Mouse (Mus musculus): ENCODE measurements around the gene Ccr10.
"Not testable (repeated sequence)": the region's sequence is repeated elsewhere in the genome, so short reads cannot be mapped to it uniquely, and the experiment has no call there.

Gene Ccr10

DNA sequence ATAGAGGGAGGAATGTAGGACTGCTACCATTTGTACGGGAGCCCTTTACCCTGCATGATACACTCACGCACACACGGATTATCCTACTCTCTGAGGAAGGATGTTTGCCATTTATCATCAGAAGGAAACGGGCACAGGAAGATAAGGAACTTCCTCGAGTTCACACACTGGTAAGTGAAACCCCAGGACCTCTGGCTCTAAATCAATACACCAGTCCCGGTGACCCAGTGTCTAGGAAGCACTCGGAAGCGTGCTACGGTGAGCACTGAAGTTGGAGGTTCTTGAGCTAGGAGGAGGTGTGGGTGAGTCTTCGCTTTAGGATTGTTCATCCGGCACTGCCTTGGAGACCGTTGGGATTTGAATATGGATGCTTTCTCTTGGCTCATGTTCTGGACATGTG, 42.2 kb downstream of the Ccr10 start:
- H3K9me3 ChIP-seq (ENCODE audit: low read length), result no peaks in the 10 kb centered on the region
- no peaks in the 10 kb centered on the region for H3K36me3 ChIP-seq (ENCODE audit: insufficient read depth, low read length)
- TF ChIP-seq POU5F1 (IDR thresholded peaks at IDR 0.05; ENCODE audit: borderline replicate concordance, low read length), result no peak
- no peak for TF ChIP-seq CTCF (conservative IDR thresholded peaks at IDR 0.05; ENCODE audit: low read length)
- TF ChIP-seq NANOG (IDR thresholded peaks at IDR 0.05; ENCODE audit: borderline replicate concordance, low read length), result no peak
- H3K27me3 ChIP-seq (ENCODE audit: insufficient read depth, low read length), result peaks cover 6% of the 10 kb centered on the region; the same call in 1 of the 2 replicates
- peaks cover 20% of the 10 kb centered on the region for H3K4me1 ChIP-seq (replicated peaks; ENCODE audit: low read depth, low read length)
- no peak overlapping the region for H3K4me3 ChIP-seq (replicated peaks; ENCODE audit: low read length)

DNA sequence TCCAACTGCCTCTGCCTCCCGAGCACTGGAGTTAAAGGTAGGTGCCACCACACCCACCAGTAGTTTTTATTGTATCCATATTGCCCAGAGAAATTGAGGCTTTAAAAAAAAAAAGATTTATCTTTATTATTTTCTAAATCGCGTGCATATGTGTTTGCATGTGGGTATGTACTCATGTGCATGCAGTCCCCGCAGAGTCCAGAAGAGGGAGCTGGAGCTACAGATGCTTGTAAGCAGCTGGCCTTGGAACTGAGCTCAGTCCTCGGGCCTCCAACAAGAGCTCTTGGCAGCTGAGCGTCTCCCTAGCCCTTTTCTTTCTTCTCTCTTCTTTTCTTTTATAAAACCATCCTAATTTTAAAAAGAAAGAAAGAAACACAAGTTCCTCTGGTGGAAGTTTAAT, 43.5 kb downstream of the Ccr10 start:
- Histone ChIP-seq H3K36me3 (ENCODE audit: insufficient read depth, low read length) (peaks cover 1% of the 10 kb centered on the region), H3K4me3 (replicated peaks; ENCODE audit: low read length) (no peak overlapping the region), H3K9me3 (ENCODE audit: low read length) (no peaks in the 10 kb centered on the region), H3K27me3 (ENCODE audit: insufficient read depth, low read length) (peaks cover 6% of the 10 kb centered on the region; the same call in 1 of the 2 replicates), H3K4me1 (replicated peaks; ENCODE audit: low read depth, low read length) (peaks cover 20% of the 10 kb centered on the region)
- TF ChIP-seq NANOG (IDR thresholded peaks at IDR 0.05; ENCODE audit: borderline replicate concordance, low read length), result no peak
- peak; percentile 96 for TF ChIP-seq CTCF (conservative IDR thresholded peaks at IDR 0.05; ENCODE audit: low read length)

DNA sequence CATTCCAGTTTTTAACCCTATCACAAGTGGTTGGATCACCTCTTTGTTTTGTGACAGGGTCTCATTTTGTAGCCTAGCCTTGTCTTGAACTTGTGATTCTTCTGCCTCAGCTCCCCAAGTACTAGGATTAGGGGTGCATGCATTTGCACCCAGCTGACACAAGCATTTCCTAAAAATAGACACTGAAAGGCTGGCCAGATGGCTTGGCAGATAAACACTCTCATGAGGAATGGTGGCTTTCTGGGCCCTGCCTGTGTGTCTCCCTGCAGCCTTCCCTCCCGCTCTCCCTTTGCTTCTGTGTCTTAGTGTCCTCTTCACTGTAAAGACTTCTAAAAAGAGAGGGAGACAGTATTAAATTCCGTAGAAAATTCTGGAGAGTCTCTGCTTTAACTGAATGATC, 44.1 kb downstream of the Ccr10 start:
- no peak for TF ChIP-seq CTCF (conservative IDR thresholded peaks at IDR 0.05; ENCODE audit: low read length)
- TF ChIP-seq NANOG (IDR thresholded peaks at IDR 0.05; ENCODE audit: borderline replicate concordance, low read length), result no peak
- TF ChIP-seq POU5F1 (IDR thresholded peaks at IDR 0.05; ENCODE audit: borderline replicate concordance, low read length), result no peak
- H3K4me3 ChIP-seq (replicated peaks; ENCODE audit: low read length), result no peak overlapping the region
- peaks cover 6% of the 10 kb centered on the region; the same call in 1 of the 2 replicates for H3K27me3 ChIP-seq (ENCODE audit: insufficient read depth, low read length)
- no peaks in the 10 kb centered on the region for H3K9me3 ChIP-seq (ENCODE audit: low read length)
- H3K4me1 ChIP-seq (replicated peaks; ENCODE audit: low read depth, low read length), result peaks cover 20% of the 10 kb centered on the region
- peaks cover 7% of the 10 kb centered on the region for H3K36me3 ChIP-seq (ENCODE audit: insufficient read depth, low read length)

DNA sequence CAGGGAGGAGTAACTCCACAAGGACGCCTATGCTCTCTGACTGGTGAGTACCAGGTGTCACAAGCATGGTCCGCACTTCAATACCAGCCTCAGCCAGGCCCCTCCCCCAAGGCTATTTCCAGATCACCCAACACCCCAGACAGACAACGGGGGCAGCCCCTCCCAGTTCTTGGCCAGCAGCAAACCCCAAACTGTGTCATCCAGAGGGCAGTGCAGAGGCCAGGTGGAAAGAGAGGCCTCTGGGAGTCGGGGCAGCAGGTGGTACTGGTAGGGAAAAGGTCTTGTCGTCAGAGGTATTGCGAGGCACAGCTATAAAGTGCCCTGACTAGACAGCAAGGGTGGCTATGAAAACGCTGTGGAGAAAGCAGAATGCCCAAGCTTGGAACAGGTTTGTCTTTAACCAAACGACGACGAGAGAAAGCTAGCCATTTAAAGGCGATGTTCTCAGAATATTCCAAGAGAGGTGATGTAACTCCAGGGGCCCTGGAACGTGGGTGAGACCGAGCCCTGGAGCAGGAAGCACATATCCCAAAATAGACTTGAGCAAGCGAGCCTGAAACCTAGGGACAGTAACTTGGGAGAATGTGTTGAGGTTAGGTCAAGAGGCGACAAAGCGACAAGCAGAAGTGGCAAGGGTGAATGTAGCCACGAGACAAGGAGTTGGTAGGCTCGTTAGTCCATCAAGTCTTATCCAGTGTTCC, 45.0 kb downstream of the Ccr10 start:
- Histone ChIP-seq H3K4me1 (replicated peaks; ENCODE audit: low read depth, low read length) (peaks cover 20% of the 10 kb centered on the region), H3K36me3 (ENCODE audit: insufficient read depth, low read length) (peaks cover 16% of the 10 kb centered on the region), H3K4me3 (replicated peaks; ENCODE audit: low read length) (no peak overlapping the region), H3K9me3 (ENCODE audit: low read length) (no peaks in the 10 kb centered on the region), H3K27me3 (ENCODE audit: insufficient read depth, low read length) (peaks cover 6% of the 10 kb centered on the region; the same call in 1 of the 2 replicates)
- no peak for TF ChIP-seq NANOG (IDR thresholded peaks at IDR 0.05; ENCODE audit: borderline replicate concordance, low read length)
- no peak for TF ChIP-seq CTCF (conservative IDR thresholded peaks at IDR 0.05; ENCODE audit: low read length)
- TF ChIP-seq POU5F1 (IDR thresholded peaks at IDR 0.05; ENCODE audit: borderline replicate concordance, low read length), result no peak

DNA sequence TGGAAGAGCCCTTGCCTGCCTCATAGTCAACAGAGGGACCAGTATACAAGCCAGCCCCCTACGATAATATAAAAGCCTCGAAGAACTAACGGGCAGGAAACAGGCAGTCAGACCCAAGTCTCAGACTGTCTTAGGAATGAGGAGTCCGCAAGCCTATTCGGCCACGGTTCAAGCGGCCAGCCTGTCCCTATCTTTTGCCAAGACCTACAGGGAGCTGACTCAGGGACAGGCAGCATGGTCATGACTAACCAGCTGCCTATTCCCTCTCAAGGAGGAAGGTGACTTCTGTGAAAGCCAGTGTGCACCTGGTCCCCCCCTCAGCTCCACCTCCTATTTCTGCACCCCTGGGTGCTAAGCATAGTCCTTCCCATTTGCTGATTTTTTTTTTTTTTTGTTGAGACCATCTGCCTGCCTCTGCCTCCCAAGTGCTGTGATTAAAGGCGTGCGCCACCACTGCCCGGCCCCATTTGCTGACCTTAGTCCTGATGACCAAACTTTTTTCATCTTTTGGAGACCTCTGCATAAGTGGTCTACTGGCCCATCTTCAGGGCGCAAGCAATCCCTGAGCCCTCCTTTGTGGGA, 46.2 kb downstream of the Ccr10 start:
- Histone ChIP-seq H3K9me3 (ENCODE audit: low read length) (no peaks in the 10 kb centered on the region), H3K4me1 (replicated peaks; ENCODE audit: low read depth, low read length) (peaks cover 18% of the 10 kb centered on the region), H3K27me3 (ENCODE audit: insufficient read depth, low read length) (peaks cover 6% of the 10 kb centered on the region; the same call in 1 of the 2 replicates), H3K36me3 (ENCODE audit: insufficient read depth, low read length) (peaks cover 28% of the 10 kb centered on the region), H3K4me3 (replicated peaks; ENCODE audit: low read length) (no peak overlapping the region)
- no peak for TF ChIP-seq POU5F1 (IDR thresholded peaks at IDR 0.05; ENCODE audit: borderline replicate concordance, low read length)
- no peak for TF ChIP-seq CTCF (conservative IDR thresholded peaks at IDR 0.05; ENCODE audit: low read length)
- no peak for TF ChIP-seq NANOG (IDR thresholded peaks at IDR 0.05; ENCODE audit: borderline replicate concordance, low read length)

DNA sequence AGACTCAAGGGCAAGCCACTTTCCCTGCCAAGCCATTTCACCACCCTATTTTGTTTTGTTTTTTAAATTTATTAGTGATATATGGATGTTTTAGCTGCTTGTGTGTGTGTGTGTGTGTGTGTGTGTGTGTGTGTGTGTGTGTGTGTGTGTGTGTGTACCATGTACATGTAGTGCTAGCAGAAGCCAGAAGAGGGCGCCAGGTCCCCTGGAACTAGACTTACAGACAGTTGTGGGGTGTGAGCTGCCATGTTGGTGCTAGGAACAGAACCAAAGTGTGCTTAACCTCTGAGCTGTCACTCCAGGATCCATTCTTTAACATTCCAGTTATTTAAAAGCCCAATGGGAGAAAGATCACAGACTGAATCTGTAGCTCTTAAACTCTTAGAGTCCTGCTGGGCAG, 48.2 kb downstream of the Ccr10 start:
- peaks cover 48% of the 10 kb centered on the region for H3K36me3 ChIP-seq (ENCODE audit: insufficient read depth, low read length)
- TF ChIP-seq NANOG (IDR thresholded peaks at IDR 0.05; ENCODE audit: borderline replicate concordance, low read length) (no peak), CTCF (conservative IDR thresholded peaks at IDR 0.05; ENCODE audit: low read length) (peak; percentile 34)
- H3K4me1 ChIP-seq (replicated peaks; ENCODE audit: low read depth, low read length), result peaks cover 18% of the 10 kb centered on the region
- peaks cover 6% of the 10 kb centered on the region; the same call in 1 of the 2 replicates for H3K27me3 ChIP-seq (ENCODE audit: insufficient read depth, low read length)
- no peak overlapping the region for H3K4me3 ChIP-seq (replicated peaks; ENCODE audit: low read length)
- no peaks in the 10 kb centered on the region for H3K9me3 ChIP-seq (ENCODE audit: low read length)

DNA sequence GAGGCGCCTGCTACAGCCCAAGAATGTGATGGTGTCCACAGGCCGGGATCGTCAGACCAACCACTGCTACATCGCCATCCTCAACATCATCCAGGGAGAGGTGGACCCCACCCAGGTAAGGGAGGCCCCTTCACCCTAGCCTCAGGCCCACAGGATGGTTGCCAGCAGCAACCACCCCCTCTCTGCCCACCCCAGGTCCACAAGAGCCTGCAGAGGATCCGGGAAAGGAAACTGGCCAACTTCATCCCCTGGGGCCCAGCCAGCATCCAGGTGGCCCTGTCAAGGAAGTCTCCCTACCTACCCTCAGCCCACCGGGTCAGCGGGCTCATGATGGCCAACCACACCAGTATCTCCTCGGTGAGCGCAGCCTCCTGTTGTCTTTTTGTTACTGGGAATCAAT, 50.2 kb downstream of the Ccr10 start:
- H3K4me3 ChIP-seq (replicated peaks; ENCODE audit: low read length); H3K9me3 ChIP-seq (ENCODE audit: low read length); H3K27me3 ChIP-seq (ENCODE audit: insufficient read depth, low read length): not testable (repeated sequence)
- Histone ChIP-seq H3K36me3 (ENCODE audit: insufficient read depth, low read length) (peaks cover 58% of the 10 kb centered on the region), H3K4me1 (replicated peaks; ENCODE audit: low read depth, low read length) (peaks cover 17% of the 10 kb centered on the region)

DNA sequence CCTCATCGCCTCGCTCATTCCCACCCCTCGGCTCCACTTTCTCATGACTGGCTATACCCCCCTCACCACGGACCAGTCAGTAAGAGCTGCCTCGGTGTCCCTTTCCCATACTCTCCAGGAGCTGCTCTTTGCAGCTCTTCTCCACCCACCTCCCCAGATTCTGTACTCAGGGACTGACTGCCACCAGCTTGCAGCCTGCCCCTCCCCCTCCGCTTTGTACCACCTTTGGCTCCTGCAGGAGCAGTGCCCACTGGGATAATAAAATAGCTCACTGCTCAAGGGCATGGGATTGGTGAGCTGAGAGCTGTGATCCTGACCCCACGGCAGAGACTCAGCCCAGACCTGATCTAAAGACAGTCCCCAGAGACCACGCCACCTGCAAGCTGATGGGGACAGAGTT, 50.7 kb downstream of the Ccr10 start:
- not testable (repeated sequence) for H3K4me3 ChIP-seq (replicated peaks; ENCODE audit: low read length); H3K9me3 ChIP-seq (ENCODE audit: low read length); H3K27me3 ChIP-seq (ENCODE audit: insufficient read depth, low read length)
- peaks cover 16% of the 10 kb centered on the region for H3K4me1 ChIP-seq (replicated peaks; ENCODE audit: low read depth, low read length)
- H3K36me3 ChIP-seq (ENCODE audit: insufficient read depth, low read length), result peaks cover 58% of the 10 kb centered on the region

Measured in E14TG2a.4 (cell line).